Mouse (Mus musculus) kidney, adult 8-10 months (tissue): Measurements from ENCODE around the gene Gpam.
"Not testable (repeated sequence)": the region's sequence is repeated elsewhere in the genome, so short reads cannot be mapped to it uniquely, and the experiment has no call there.

Experiments used
- DNase-seq, 2 experiments: peaks; one replicate each; pipeline ENCODE4 v3.0.0; 2022

Gene Gpam

DNA sequence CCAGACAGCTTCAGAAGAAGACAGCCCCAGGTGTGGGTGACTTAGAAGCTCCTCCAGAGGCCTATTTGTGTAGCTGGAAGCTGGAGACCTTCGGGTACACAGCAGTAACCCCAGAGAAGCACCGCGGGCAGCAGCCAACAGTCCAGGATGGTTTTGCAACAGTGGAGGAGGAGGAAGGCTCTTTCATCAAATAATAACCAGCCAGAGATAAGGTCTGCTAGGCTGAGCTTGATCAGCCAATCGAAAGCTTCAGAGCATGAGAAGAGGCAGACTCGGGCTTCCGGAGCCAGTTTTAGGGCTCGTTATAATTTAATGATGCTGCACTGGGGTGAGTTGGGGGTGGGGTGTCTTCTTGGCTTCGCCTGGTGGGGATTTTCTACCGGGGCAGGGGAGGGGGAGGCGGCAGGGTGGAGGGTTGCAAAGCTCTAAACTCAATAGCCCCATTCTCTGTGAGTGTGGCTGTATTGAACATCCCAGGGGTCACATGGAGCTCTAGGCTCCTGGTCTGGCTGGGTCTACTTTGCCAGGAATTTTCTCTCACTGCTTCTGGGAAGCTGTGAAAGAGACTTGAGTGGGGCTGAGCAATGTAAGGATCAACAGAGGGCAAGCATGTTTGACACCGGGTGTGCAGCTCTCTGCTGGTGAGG lies at the start of gene Gpam:
TSS of gene Gpam (minus strand) at position 167 of the 647 bp plus-strand sequence.
- DNase-seq: peak; percentile 52 to 53

GRCm38 (mm10) chr19:55171585-55171984 lies 44.5 kb upstream of the Gpam start:
- DNase-seq: no peak

- DNase-seq: peak in 1 of 2 experiments; percentile 25
These were observed 43.4 kb upstream of the Gpam start for GRCm38 (mm10) chr19:55170399-55170798.

DNA sequence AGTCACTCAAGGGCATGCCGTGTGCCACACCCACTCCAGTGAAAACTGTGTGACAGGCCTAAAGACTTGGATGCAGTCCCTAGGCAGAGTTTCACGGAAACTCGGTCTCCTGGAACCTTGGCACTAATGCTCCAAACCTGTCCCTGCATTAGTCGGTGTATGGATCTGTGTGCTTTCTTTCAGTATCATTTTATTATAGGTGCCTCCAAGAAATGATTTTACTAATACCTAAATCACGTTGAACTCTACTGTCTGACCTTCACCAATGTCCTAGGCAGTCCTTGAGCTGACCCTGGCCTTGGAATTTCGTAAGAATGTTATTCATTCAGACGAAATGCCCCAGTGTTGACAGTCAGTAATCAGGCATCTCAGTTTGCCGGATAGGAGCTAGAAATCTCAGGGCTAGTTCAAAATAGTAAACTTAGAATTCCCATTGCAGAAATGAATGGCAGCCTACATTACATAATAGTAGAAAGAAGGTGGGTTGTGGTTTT lies 42.2 kb upstream of the Gpam start:
- DNase-seq: not testable (repeated sequence)

DNA sequence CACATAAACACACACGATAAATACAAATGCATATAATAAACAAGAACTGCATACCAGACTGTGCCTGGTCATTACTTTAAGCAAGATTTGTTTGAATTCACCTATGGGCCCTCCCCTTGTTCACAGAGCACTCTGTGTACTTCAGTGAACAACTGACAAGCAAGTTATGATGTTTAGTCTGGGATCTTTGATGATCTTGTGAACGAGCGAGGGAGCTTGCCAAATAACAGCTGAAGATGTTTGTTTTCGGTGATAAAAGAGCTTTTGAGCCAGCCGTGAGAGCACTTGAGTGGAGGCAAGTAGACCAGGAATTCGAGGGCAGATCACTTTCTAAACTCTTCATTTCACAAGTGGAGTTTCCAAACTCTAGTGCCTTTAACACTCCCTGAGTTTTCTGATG lies 41.3 kb upstream of the Gpam start:
- no peak for DNase-seq

GRCm38 (mm10) chr19:55167741-55168140 lies 40.7 kb upstream of the Gpam start:
- no peak for DNase-seq

- DNase-seq: no peak
These were observed 39.7 kb upstream of the Gpam start for GRCm38 (mm10) chr19:55166741-55167140.

GRCm38 (mm10) chr19:55165954-55166353 lies 38.9 kb upstream of the Gpam start:
- DNase-seq: no peak

GRCm38 (mm10) chr19:55165183-55165865 lies 38.3 kb upstream of the Gpam start:
- DNase-seq: no peak

DNA sequence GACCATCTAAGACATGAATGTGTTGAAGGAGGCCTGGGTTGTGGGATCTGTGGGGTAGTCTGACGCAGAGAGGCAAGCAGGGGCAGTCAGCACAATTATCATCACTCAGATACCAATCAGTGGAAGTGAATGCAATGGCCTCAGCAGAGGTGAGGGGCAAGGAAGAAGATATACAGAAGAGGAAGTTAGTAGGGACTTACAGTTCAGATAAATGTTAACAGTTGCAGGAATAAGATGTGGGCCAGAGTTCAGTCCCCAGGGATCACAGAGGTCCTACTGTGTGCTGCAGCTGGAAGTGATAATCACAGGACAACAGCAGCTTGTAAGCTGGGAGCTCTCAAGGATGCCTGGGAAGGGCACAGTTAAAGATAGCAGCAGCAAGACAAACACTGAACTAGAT lies 37.1 kb upstream of the Gpam start:
- DNase-seq: no peak

DNA sequence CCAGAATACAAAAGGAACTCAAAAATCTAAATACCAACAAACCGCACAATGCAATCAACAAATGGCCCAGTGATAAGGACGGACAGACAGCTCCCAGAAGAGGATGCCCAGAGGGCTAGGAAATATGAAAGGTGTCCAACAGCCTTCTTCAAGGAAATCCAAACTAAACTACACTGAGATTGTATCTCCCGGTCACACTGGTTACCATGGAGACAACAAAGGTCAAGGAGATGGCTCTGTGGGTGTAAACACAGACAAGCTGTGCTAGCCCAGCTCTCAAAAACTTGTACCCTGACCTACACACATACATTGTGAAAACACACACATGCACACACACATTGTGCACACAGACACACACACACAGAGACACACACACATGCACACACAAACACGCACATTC lies 35.2 kb upstream of the Gpam start:
- no peak for DNase-seq

DNA sequence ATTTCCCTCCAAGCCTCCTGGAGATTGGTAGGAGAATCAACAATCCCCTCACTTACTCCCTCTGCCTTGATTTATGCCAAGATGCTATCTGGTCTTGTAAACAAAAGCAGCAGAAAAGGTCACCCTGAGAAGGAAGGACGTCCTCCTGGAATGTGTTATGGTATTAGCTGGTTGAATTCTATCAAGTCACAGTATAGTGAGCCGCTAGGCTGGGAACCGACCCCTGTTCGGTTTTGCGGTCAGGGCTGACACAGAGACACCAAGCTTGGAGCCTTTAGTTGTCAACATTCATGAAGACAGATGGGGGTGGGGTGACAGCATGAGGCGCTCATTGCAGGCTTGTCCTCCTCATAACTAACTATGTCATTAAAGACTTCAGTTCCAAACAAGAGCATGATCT lies 32.8 kb upstream of the Gpam start:
- no peak for DNase-seq

- no peak for DNase-seq
These were observed 31.6 kb upstream of the Gpam start for GRCm38 (mm10) chr19:55158606-55159005.

DNA sequence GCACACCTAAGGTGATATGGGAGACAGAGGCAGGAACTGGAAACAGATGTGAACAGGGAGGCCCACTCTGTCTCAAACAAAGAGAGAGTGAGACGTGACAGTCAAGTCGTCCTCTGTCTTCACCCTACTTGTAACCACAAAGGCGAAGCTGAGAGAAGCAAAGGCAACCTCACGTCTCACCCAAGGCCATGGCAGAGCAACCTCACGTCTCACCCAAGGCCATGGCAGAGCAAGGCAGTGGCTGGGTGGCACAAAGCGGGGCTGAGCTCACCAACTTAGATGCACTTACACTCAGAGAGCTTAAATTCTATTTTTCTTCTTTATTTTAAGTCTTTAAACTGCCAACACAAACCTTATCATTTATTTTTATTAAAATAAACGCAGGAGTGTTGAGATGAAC lies 30.0 kb upstream of the Gpam start:
- DNase-seq: no peak

- no peak for DNase-seq
These were observed 25.9 kb upstream of the Gpam start for GRCm38 (mm10) chr19:55152983-55153382.

DNA sequence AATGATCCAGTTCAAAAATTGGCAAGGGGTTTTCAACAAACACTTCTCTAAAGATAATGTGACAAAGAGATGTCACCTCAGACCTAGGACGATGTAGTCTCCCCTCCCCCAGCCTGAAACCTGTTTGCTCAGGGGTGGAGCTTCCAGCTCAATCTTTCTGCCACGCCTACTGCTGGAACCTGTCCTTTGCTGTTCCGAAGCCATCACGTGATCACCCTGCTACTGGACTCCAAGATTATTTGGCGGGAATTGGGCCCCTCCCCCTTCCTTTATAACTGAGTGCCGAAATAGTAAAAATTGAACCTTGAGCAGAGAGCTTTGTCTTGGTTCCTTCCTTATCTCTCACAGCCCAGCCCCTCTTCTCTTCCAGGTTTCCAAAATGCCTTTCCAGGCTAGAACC lies 25.2 kb upstream of the Gpam start:
- not testable (repeated sequence) for DNase-seq

DNA sequence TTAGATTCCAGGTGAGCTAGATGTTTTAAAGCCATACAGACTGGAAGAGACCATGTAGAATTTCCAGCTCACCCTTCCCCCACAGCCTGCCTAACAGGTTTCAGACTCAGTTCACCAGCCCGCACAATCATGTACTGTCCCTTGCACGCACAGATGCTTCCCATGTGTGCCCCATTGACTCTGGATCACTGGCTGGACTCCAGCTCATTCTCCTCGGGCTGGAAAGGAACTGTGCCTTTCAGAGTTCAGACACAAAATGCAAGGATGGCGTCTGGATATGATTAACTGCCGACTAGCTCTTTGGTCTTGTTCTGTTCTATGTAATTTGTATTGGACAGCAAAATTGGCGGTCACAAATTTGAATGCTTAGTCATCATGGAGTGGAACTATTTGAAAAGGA lies 22.6 kb upstream of the Gpam start:
- no peak for DNase-seq

- no peak for DNase-seq
These were observed 21.1 kb upstream of the Gpam start for GRCm38 (mm10) chr19:55148109-55148508.

DNA sequence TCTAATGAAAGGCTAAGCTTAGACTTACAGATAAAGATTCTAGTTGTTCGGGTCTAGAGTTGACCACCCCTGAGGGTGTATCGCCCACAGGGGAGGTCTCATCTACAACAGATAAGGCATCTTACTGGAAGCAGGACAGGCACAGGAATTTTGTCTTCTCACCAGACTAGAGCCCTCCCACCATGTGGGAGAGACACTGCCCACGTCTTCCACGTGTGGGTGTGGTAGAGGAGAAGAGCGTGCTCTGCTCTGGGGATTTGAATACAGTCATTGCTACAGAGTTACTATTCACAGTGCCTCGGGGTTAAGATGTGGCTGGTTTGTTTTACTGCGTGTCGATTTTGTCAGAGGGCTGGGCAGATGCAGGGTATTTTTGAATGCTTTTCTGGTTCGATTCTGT lies 20.5 kb upstream of the Gpam start:
- DNase-seq: no peak

DNA sequence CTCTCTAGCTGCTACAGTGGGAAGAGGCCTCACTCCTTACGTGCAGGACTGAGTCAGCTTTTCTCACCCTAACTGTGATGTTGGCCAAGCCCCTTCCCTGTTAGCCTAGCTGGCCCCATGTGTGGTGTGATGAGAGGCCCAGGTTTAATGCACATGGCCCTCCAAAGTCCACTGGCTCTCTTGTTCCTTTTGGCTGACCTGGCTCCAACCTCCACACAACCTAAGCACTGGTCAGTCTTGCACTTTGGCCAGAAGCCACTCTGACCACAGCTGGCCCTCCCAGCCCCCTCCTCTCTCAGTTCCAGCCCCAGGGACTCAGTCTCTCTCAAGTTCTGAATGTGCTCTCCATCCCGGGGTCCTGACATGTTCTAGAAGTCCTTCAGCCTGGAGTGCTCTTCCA lies 18.1 kb upstream of the Gpam start:
- DNase-seq: peak; percentile 68 to 72

DNA sequence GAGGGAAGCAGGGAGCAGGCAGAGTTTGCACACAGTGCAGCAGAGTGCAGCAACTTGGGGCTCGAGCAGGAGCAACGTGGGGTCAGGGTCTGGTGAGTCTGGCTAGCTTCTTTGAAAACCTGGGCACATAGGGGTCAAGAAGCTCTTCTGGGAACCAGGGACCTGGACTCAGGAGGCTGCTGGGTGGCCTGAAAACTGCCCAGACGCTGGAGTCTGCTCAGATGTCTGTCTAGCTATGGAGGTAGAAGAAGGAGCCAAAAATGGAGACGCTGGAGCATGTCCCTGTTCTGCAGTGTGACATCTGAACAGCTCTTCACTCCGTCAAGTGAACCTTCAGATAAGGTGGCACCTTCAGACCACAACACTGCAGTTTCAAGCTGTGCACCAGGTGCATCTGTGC lies 17.7 kb upstream of the Gpam start:
- no peak for DNase-seq

DNA sequence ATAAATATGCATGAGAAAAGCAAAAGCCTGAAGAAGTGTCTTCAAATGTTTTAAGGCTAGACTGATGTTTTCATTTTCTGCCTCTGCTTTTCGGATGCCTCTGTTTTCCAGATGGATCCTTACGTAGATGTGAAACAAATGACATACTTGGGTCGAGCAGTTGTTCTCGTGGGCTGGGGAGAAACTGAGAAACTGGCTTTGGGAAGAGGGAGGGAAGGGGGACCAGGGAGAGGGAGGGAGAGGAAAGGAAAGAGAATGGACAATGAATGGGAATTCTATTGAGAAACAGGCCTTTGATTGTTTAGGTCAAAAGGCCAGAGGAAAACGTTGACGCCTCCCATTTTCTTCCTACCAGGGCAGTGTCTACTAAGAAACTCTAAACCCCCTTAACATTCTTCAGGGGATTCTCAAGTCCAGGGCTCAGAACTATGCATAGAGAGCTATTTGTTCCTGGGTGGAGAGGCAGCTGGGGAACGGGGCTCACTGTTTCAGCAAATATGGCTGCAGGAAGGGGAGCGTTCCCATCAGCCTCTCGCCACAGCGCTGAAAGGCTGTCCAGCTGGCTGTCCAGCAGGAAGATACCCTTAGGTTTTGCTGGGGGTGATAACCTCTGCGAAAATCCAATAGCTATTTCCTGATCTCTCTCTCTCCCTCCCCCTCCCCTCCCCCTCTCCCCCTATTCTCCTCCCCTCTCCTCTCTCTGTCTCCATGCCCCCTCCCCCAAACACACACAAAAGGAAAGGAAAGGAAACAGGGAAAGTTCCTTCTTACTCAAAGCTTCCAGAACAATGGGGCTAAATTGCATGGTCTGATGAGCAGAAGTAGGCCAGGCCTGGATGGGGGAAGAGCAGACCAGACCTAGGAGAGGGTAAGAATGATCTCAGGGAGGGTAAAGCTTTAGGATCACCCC lies 16.6 kb upstream of the Gpam start:
- DNase-seq: no peak

DNA sequence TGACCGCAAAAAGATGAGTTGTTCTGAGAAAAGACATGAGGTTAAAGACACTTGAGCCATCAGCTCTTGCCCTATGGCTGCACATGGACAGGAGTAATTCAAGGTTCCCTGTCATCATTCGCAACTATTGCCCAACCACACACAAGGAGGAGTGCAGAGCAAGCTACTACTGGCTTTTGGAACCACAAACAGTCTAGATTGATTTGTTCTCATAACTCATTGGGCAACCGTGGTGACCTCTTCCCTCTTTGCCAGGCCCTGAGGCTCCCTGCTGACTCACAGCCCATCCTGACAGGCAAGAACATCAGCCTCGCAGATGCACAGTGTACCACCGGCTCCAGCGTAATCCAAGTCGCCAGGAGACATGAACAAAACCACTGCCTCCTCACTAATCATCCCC lies 12.3 kb upstream of the Gpam start:
- no peak for DNase-seq

- peak; percentile 71 to 80 for DNase-seq
These were observed 11.5 kb upstream of the Gpam start for GRCm38 (mm10) chr19:55138506-55138905.
